8 mouse cellular contexts compared by ENCODE assay signal in genomic region chr7:131598483-131598824, GRCm38 (mm10). TPM values are rescaled to one million over a fixed set of nuclear protein-coding genes. Genes with fewer than 3 reads are reported as not detected.
DNase-seq lines count a peak whose midpoint lies in the region; ATAC-seq lines count a peak whose summit lies in the region.

No protein-coding gene starts in this region.

- H3K4me1 ChIP-seq in kidney, embryonic 16.5 days (ENCODE audit: insufficient read depth, low read length): 0 out of 2 replicates have a peak, but pooled peaks cover 7% of the 10 kb centered on the region
- peaks cover 16% of the 10 kb centered on the region for H3K4me1 ChIP-seq in neural tube, embryonic 15.5 days

- no peaks in the 10 kb centered on the region for H3K36me3 ChIP-seq in kidney, embryonic 16.5 days (ENCODE audit: insufficient read depth, low read length)
- no peaks in the 10 kb centered on the region for H3K36me3 ChIP-seq in neural tube, embryonic 15.5 days

- 0 out of 2 replicates have a peak, but pooled peaks cover 5% of the 10 kb centered on the region for H3K27me3 ChIP-seq in kidney, embryonic 16.5 days (ENCODE audit: insufficient read depth, low read length)
- peaks cover 39% of the 10 kb centered on the region for H3K27me3 ChIP-seq in neural tube, embryonic 15.5 days (replicated peaks)

- peak; percentile 9 for DNase-seq in kidney, adult 9 months
- peak; percentile 17 to 57 for DNase-seq in adrenal gland, postnatal 36 days
- DNase-seq in forelimb bud, embryonic 11.5 days (ENCODE audit: low read depth, low spot score): peak; percentile 52
- DNase-seq in left cerebral cortex, postnatal 36 days (ENCODE audit: low spot score in 2 of 2): peak; percentile 13 to 15
- no peak for DNase-seq in urinary bladder, adult 2 months (ENCODE audit: low spot score)

- intact Hi-C loops in left cerebral cortex, postnatal 36 days (cut with DNase I): no loop called here

- H3K9me3 ChIP-seq in kidney, embryonic 16.5 days (ENCODE audit: low read length): no peaks in the 10 kb centered on the region
- H3K9me3 ChIP-seq in neural tube, embryonic 15.5 days (replicated peaks): no peaks in the 10 kb centered on the region

- no peak overlapping the region for H3K4me2 ChIP-seq in kidney, embryonic 16.5 days (replicated peaks; ENCODE audit: low read depth, low read length)
- 0 out of 2 replicates have a peak overlapping the region, but pooled peaks have one; percentile 11 for H3K4me2 ChIP-seq in neural tube, embryonic 15.5 days

- no peak for ATAC-seq in kidney, embryonic 16.5 days (ENCODE audit: low FRiP score, low TSS enrichment)
- ATAC-seq in neural tube, embryonic 15.5 days (ENCODE audit: low FRiP score): no peak
- no peak for ATAC-seq in CD4-positive, CD25-positive, alpha-beta regulatory T cell, adult 4 months

- H3K9ac ChIP-seq in kidney, embryonic 16.5 days (replicated peaks; ENCODE audit: low read length): no peak overlapping the region
- 0 out of 2 replicates have a peak overlapping the region, but pooled peaks have one; percentile 15 for H3K9ac ChIP-seq in neural tube, embryonic 15.5 days (replicated peaks)

- WGBS in kidney, embryonic 16.5 days: 5% methylated on average over 5 of the region's 5 CpGs
- 8% methylated on average over 5 of the region's 5 CpGs for WGBS in neural tube, embryonic 15.5 days

- no peak overlapping the region for H3K27ac ChIP-seq in kidney, embryonic 16.5 days (ENCODE audit: low read length)
- H3K27ac ChIP-seq in neural tube, embryonic 15.5 days (replicated peaks): no peak overlapping the region

- H3K4me3 ChIP-seq in kidney, embryonic 16.5 days (ENCODE audit: low read length): no peak overlapping the region
- H3K4me3 ChIP-seq in neural tube, embryonic 15.5 days (replicated peaks): no peak overlapping the region

RNA-seq across cellular contexts. Expression of gene Bub3, which starts 38.4 kb away (rescaled TPM):
- 234 and 249 TPM in 2 replicates for polyA plus RNA-seq in kidney, embryonic 16.5 days (2015; fragmentation: Nextera tagmentation; extraction: Ambion mirVana)
- total RNA-seq in adrenal gland, postnatal 36 days (2021): 10 to 100 TPM; 74.7 to 79.1 TPM
- 10 to 100 TPM; 57.1 to 64.4 TPM for total RNA-seq in left cerebral cortex, postnatal 36 days (2021)
- 141 and 157 TPM in 2 replicates for polyA plus RNA-seq in neural tube, embryonic 15.5 days (2015; fragmentation: Nextera tagmentation; extraction: Ambion mirVana)
- 100 to 1,000 TPM; 144 to 175 TPM for polyA plus RNA-seq in CD4-positive, CD25-positive, alpha-beta regulatory T cell, adult 4 months (2017; shearing (Covaris generic))
- polyA plus RNA-seq in urinary bladder, adult 2 months (2012; rRNA removed): 63.7 and 77.0 TPM in 2 replicates

RNA-seq across cellular contexts. Expression of gene Hmx2, which starts 49.9 kb away (rescaled TPM):
- 0.46 and 0.66 TPM in 2 replicates for polyA plus RNA-seq in kidney, embryonic 16.5 days (2015; fragmentation: Nextera tagmentation; extraction: Ambion mirVana)
- total RNA-seq in adrenal gland, postnatal 36 days (2021): not detected
- not detected for total RNA-seq in left cerebral cortex, postnatal 36 days (2021)
- 0.82 and 1.3 TPM in 2 replicates for polyA plus RNA-seq in neural tube, embryonic 15.5 days (2015; fragmentation: Nextera tagmentation; extraction: Ambion mirVana)
- not detected for polyA plus RNA-seq in CD4-positive, CD25-positive, alpha-beta regulatory T cell, adult 4 months (2017; shearing (Covaris generic))
- polyA plus RNA-seq in urinary bladder, adult 2 months (2012; rRNA removed): not detected in 2 replicates

RNA-seq across cellular contexts. Expression of gene Hmx3, which starts 55.8 kb away (rescaled TPM):
- polyA plus RNA-seq in kidney, embryonic 16.5 days (2015; fragmentation: Nextera tagmentation; extraction: Ambion mirVana): not detected in 2 replicates
- not detected for total RNA-seq in adrenal gland, postnatal 36 days (2021)
- total RNA-seq in left cerebral cortex, postnatal 36 days (2021): not detected
- polyA plus RNA-seq in neural tube, embryonic 15.5 days (2015; fragmentation: Nextera tagmentation; extraction: Ambion mirVana): 0.54 and 0.89 TPM in 2 replicates
- not detected for polyA plus RNA-seq in CD4-positive, CD25-positive, alpha-beta regulatory T cell, adult 4 months (2017; shearing (Covaris generic))
- polyA plus RNA-seq in urinary bladder, adult 2 months (2012; rRNA removed): not detected in 2 replicates
